Mouse (Mus musculus): ENCODE measurements around the gene Doxl2. TPM values are rescaled to one million over a fixed set of nuclear protein-coding genes. Genes with fewer than 3 reads are reported as not detected.
"Not testable (repeated sequence)": the region's sequence is repeated elsewhere in the genome, so short reads cannot be mapped to it uniquely, and the experiment has no call there.

Doxl2 gene
- polyA plus RNA-seq (2012), result 0.04 TPM in 1 of 2 replicates, not detected in the other

DNA sequence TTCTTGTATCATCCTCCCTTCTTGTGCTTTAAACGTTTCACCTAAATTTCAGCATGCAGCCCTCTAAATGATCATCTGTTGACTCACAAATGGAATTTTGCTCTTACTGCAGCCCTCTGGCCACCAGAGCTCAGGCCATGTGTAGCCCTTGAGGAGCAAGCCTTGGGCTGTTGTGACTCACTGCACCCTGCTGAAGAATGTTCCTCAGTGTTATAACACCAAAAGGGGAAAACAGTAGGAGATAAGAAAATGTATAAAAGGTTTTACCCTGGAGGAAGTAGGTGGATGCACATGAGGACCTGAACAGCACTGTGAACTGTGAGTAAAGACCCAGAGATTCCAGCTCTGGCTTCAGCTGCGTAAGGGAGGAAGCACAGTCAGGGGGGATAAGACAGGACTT is at the start of gene Doxl2:
Gene Doxl2, plus strand, starts transcription at position 301 of the 400 bp plus-strand sequence.
- no peak for TF ChIP-seq GATA1 (IDR thresholded peaks at IDR 0.05; ENCODE audit: low read length)
- no peak for TF ChIP-seq TAL1 (IDR thresholded peaks at IDR 0.05; ENCODE audit: low read length)
- no peaks in the 10 kb centered on the region for H3K9me3 ChIP-seq (ENCODE audit: control insufficient read depth, low read length)
- no peak within 1 kb of the TSS for H3K4me3 ChIP-seq (replicated peaks)
- no peaks in the 10 kb centered on the region for H3K36me3 ChIP-seq (ENCODE audit: control insufficient read depth)
- no peaks in the 10 kb centered on the region for H3K27me3 ChIP-seq (ENCODE audit: control insufficient read depth)
- H3K4me1 ChIP-seq (ENCODE audit: control insufficient read depth), result no peaks in the 10 kb centered on the region

DNA sequence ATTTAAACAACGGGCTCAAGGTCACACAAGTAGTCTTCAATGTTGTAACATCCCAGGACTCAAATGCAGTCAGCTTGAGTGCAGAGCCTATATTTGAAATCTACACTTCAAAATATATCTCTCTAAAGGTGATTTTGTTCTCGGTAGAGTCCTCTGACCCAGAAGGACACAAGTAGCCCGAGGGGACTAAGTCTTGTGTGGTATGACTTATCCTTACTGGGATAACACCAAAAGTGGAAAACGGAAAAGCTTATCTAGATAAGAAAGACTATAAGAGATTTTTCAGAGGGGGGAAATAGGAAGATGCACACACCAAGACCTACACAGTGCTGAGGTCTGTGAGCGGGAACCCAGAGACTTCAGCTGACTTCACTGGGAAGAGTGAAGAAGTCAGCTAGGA is 45.2 kb upstream of the Doxl2 start, which contains the start of gene 1600015I10Rik:
Gene 1600015I10Rik, plus strand, starts transcription at position 301 of the 400 bp plus-strand sequence.
- Histone ChIP-seq H3K36me3 (ENCODE audit: control insufficient read depth) (no peaks in the 10 kb centered on the region), H3K4me1 (ENCODE audit: control insufficient read depth) (no peaks in the 10 kb centered on the region), H3K27me3 (ENCODE audit: control insufficient read depth) (no peaks in the 10 kb centered on the region), H3K9me3 (ENCODE audit: control insufficient read depth, low read length) (no peaks in the 10 kb centered on the region), H3K4me3 (replicated peaks) (no peak within 1 kb of the TSS)
- no peak for TF ChIP-seq GATA1 (IDR thresholded peaks at IDR 0.05; ENCODE audit: low read length)
- TF ChIP-seq TAL1 (IDR thresholded peaks at IDR 0.05; ENCODE audit: low read length), result no peak

DNA sequence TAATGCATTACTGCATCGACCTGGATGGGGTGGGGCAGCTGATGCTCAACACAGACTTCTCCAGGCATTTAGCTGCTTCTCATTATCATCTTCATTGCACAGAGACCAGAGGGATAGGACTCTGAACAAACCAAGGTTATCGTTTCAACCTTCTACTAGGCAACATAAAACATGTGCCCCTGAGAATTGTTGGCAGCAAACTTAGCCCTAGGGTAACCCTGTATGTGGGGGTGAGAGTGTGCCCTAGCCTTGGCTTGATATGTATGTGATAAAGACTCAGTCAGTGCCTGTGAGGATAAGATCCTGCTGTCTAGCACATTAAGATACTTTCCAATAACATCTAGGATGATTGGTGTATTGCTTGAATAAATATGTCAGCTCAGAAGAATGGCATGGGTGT is 25.2 kb upstream of the Doxl2 start:
- Histone ChIP-seq H3K4me3 (replicated peaks) (no peak overlapping the region), H3K36me3 (ENCODE audit: control insufficient read depth) (no peaks in the 10 kb centered on the region), H3K4me1 (ENCODE audit: control insufficient read depth) (no peaks in the 10 kb centered on the region), H3K9me3 (ENCODE audit: control insufficient read depth, low read length) (peaks cover 1% of the 10 kb centered on the region), H3K27me3 (ENCODE audit: control insufficient read depth) (no peaks in the 10 kb centered on the region)
- TF ChIP-seq TAL1 (IDR thresholded peaks at IDR 0.05; ENCODE audit: low read length), result no peak
- TF ChIP-seq GATA1 (IDR thresholded peaks at IDR 0.05; ENCODE audit: low read length), result no peak

DNA sequence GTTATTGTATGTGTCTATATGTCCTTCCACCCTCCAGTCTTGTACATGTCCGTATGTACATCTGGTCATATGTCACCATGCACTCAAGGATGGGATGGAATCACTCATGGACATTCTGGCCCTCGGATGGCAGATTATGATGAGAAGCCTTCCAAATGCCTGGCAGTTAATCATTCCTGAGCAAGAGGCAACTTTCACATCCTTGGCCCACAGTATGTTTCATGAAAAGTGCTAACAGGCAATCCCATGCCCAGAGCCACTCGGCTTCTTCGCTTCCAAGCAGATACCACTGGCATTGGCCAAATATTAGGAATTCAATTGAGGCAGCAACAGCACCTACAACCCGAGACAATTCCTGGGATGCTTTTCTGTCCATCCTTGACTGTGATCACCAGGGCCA is 24.1 kb upstream of the Doxl2 start:
- H3K4me1 ChIP-seq (ENCODE audit: control insufficient read depth), result no peaks in the 10 kb centered on the region
- H3K36me3 ChIP-seq (ENCODE audit: control insufficient read depth), result no peaks in the 10 kb centered on the region
- H3K27me3 ChIP-seq (ENCODE audit: control insufficient read depth), result no peaks in the 10 kb centered on the region
- no peak overlapping the region for H3K4me3 ChIP-seq (replicated peaks)
- TF ChIP-seq GATA1 (IDR thresholded peaks at IDR 0.05; ENCODE audit: low read length) (no peak), TAL1 (IDR thresholded peaks at IDR 0.05; ENCODE audit: low read length) (no peak)
- no peaks in the 10 kb centered on the region for H3K9me3 ChIP-seq (ENCODE audit: control insufficient read depth, low read length)

DNA sequence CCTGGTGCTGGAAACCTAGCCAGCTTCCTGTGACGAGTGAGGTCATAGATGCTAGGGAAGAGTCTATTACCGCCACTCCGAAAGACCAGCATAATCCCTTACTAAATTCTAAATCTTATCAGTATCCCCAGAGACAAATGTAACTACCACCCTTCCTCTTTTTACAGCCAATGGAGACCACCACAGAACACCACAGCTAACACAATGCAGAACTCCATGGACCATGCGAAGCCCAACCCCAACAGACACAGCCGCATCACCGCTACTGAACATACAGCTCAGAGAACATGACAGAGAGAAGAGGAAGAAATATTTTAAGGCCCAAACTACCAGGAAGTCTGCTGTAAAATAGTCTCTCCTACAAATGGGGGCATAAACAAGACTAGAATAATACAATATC is 23.1 kb upstream of the Doxl2 start:
- no peaks in the 10 kb centered on the region for H3K36me3 ChIP-seq (ENCODE audit: control insufficient read depth)
- H3K9me3 ChIP-seq (ENCODE audit: control insufficient read depth, low read length), result no peaks in the 10 kb centered on the region
- H3K4me3 ChIP-seq (replicated peaks), result no peak overlapping the region
- no peak for TF ChIP-seq GATA1 (IDR thresholded peaks at IDR 0.05; ENCODE audit: low read length)
- TF ChIP-seq TAL1 (IDR thresholded peaks at IDR 0.05; ENCODE audit: low read length), result no peak
- no peaks in the 10 kb centered on the region for H3K27me3 ChIP-seq (ENCODE audit: control insufficient read depth)
- no peaks in the 10 kb centered on the region for H3K4me1 ChIP-seq (ENCODE audit: control insufficient read depth)

DNA sequence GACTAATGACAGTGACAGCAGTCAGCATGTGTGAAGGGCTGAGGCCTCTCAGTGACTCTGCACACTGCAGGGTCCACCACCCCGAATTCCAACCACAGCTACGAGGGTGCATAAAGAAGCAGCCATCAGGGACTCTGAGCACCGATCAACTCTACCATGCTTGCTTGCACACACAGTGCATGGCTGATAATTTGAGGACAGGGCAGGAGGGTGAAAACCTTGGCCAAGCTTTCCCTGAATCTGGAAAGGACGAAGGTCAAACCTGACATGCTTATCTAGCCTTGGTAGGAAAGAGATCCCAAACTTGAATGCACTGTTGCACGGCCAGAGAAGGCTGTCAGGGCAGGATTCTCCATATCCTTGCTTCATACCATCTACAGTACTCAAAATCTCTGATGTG is 21.5 kb upstream of the Doxl2 start:
- Histone ChIP-seq H3K27me3 (ENCODE audit: control insufficient read depth) (no peaks in the 10 kb centered on the region), H3K36me3 (ENCODE audit: control insufficient read depth) (no peaks in the 10 kb centered on the region), H3K4me3 (replicated peaks) (no peak overlapping the region), H3K4me1 (ENCODE audit: control insufficient read depth) (no peaks in the 10 kb centered on the region), H3K9me3 (ENCODE audit: control insufficient read depth, low read length) (no peaks in the 10 kb centered on the region)
- TF ChIP-seq TAL1 (IDR thresholded peaks at IDR 0.05; ENCODE audit: low read length) (no peak), GATA1 (IDR thresholded peaks at IDR 0.05; ENCODE audit: low read length) (no peak)

DNA sequence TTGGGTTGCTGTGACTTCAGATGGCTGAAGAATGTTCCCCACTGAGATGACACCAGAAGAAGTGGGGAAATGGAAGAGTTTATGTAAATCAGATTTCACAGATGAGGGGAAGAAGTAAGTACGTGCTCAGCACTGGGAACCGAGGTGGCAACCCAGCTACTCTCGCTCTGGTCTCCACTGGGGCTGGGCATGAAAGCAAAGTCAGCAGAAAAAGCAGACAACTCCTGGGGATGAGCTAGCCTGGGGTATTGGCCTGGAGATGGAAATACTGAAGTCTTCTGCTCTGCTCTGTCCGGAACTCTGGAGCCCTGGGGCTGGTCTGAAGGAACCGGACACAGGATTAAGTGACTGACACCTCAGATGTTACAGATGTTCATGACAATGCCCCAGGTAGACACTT is 20.6 kb upstream of the Doxl2 start:
- TF ChIP-seq GATA1 (IDR thresholded peaks at IDR 0.05; ENCODE audit: low read length) (no peak), TAL1 (IDR thresholded peaks at IDR 0.05; ENCODE audit: low read length) (no peak)
- H3K4me1 ChIP-seq (ENCODE audit: control insufficient read depth), result no peaks in the 10 kb centered on the region
- H3K36me3 ChIP-seq (ENCODE audit: control insufficient read depth), result no peaks in the 10 kb centered on the region
- H3K4me3 ChIP-seq (replicated peaks), result no peak overlapping the region
- no peaks in the 10 kb centered on the region for H3K9me3 ChIP-seq (ENCODE audit: control insufficient read depth, low read length)
- H3K27me3 ChIP-seq (ENCODE audit: control insufficient read depth), result no peaks in the 10 kb centered on the region

DNA sequence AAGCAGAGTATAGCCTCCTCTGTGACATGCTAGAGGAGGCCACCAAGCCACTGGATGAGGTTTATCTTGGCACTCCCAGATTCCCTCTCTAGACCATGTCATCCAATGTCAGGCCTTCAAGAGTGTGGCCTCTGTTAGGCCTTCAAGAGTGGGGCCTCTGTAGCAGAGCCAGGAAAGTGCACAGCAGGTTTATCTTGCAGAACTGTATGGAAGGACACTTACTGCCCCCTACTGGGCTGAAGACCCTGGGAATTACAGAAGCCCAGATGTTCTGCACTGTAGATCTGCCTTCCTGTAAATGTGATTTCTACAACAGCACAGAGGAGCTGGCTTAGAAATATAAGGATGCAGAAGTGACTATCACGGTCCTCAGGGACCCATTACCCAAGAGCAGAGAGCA is 19.8 kb upstream of the Doxl2 start:
- Histone ChIP-seq H3K4me1 (ENCODE audit: control insufficient read depth) (no peaks in the 10 kb centered on the region), H3K9me3 (ENCODE audit: control insufficient read depth, low read length) (no peaks in the 10 kb centered on the region), H3K27me3 (ENCODE audit: control insufficient read depth) (no peaks in the 10 kb centered on the region), H3K4me3 (replicated peaks) (no peak overlapping the region), H3K36me3 (ENCODE audit: control insufficient read depth) (no peaks in the 10 kb centered on the region)
- TF ChIP-seq TAL1 (IDR thresholded peaks at IDR 0.05; ENCODE audit: low read length) (no peak), GATA1 (IDR thresholded peaks at IDR 0.05; ENCODE audit: low read length) (no peak)

DNA sequence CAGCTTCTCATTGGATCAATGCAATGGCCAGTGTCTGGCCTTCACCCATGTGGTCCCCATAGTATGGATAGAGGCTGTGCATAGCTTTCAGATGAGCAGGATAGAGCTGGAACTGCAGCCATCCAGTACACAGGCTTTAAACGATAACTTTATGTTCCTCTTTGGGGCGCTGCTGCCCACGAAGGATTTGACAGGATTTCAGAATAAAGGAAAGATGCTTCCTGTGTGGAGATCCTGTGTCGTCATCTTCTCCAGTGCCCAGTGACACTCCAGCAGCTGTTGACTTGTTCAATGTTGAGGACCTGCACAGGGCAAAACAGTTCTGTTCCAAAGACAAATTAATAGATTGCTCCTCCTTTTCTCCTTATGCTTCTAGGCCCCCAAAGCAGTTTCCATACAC is 18.0 kb upstream of the Doxl2 start:
- Histone ChIP-seq H3K36me3 (ENCODE audit: control insufficient read depth) (no peaks in the 10 kb centered on the region), H3K9me3 (ENCODE audit: control insufficient read depth, low read length) (no peaks in the 10 kb centered on the region), H3K4me3 (replicated peaks) (no peak overlapping the region), H3K4me1 (ENCODE audit: control insufficient read depth) (no peaks in the 10 kb centered on the region), H3K27me3 (ENCODE audit: control insufficient read depth) (no peaks in the 10 kb centered on the region)
- no peak for TF ChIP-seq GATA1 (IDR thresholded peaks at IDR 0.05; ENCODE audit: low read length)
- TF ChIP-seq TAL1 (IDR thresholded peaks at IDR 0.05; ENCODE audit: low read length), result no peak

DNA sequence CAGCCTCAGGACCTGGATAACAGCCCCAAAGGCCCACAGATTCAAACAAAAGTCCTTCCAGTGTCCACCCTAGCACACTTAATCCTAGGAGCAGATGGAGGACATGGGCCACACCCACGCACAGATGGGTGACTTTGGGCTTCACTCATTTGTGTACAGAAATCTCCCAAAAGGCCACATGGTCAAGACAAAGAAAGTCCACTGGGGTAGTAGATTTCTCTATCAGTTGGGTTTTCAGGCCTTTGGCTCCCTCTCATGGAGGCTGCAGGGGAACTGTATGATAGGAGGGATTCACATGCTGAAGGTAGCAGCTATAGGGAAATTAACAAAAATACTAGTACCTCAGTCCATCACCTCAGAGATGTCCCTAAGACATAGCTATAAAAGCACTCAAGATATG is 16.7 kb upstream of the Doxl2 start:
- Histone ChIP-seq H3K9me3 (ENCODE audit: control insufficient read depth, low read length) (no peaks in the 10 kb centered on the region), H3K4me1 (ENCODE audit: control insufficient read depth) (no peaks in the 10 kb centered on the region), H3K36me3 (ENCODE audit: control insufficient read depth) (no peaks in the 10 kb centered on the region), H3K4me3 (replicated peaks) (no peak overlapping the region), H3K27me3 (ENCODE audit: control insufficient read depth) (no peaks in the 10 kb centered on the region)
- TF ChIP-seq TAL1 (IDR thresholded peaks at IDR 0.05; ENCODE audit: low read length) (no peak), GATA1 (IDR thresholded peaks at IDR 0.05; ENCODE audit: low read length) (no peak)

DNA sequence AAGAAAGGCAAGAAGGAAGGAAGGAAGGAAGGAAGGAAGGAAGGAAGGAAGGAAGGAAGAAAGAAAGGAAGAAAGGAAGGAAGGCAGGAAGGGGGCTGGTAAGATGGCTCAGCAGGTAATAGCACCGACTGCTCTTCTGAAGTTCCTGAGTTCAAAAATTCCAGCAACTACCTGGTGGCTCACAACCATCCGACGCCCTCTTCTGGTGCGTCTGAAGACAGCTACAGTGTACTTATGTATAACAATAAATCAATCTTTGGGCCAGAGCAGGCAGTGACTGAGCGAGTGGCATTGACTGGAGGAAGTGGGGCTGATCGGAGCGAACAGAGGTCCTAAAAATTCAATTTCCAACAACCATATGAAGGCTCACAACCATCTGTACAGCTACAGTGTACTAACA is 15.6 kb upstream of the Doxl2 start:
- H3K27me3 ChIP-seq (ENCODE audit: control insufficient read depth); H3K9me3 ChIP-seq (ENCODE audit: control insufficient read depth, low read length); H3K36me3 ChIP-seq (ENCODE audit: control insufficient read depth); H3K4me1 ChIP-seq (ENCODE audit: control insufficient read depth); H3K4me3 ChIP-seq (replicated peaks): not testable (repeated sequence)

DNA sequence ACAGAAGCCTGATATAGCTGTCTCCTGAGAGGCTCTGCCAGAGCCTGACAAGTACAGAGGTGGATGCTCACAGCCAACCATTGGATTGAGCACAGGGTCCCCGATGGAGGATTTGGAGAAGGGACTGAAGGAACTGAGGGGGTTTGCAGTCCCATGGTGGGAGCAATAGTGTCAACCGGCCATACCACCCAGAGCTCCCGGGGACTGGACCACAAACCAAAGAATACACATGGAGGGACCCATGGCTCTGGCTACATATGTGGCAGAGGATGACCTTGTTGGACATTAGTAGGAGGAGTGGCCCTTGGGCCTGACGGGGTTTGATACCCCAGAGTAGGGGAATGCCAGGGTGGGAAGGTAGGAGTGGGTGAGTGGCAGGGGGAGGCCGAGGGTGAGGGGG is 8.1 kb upstream of the Doxl2 start:
- H3K4me1 ChIP-seq (ENCODE audit: control insufficient read depth); H3K27me3 ChIP-seq (ENCODE audit: control insufficient read depth); H3K36me3 ChIP-seq (ENCODE audit: control insufficient read depth); H3K4me3 ChIP-seq (replicated peaks); H3K9me3 ChIP-seq (ENCODE audit: control insufficient read depth, low read length): not testable (repeated sequence)

Data from erythroblast, embryonic 14.5 days (primary cell).